Mouse (Mus musculus) myocyte (in vitro differentiated cells): Measurements from ENCODE around the gene Selenon.

Experiments used
- E2F4 ChIP-seq: IDR thresholded peaks from one replicate; pipeline ENCODE4 v1.6.1; 2011; ENCODE audit warnings: mild to moderate bottlenecking, control low read depth, moderate library complexity; ENCODE audit not compliant: insufficient read depth
- MYOD1 ChIP-seq, 3 experiments: IDR thresholded peaks; one replicate each; pipeline ENCODE4 v1.6.1; 2011; ENCODE audit warnings: control low read depth in 2 of 3, low read depth in 2 of 3, mild to moderate bottlenecking in 2 of 3, moderate library complexity in 1 of 3; ENCODE audit not compliant: insufficient read length in 2 of 3, control insufficient read depth in 1 of 3
- POLR2A ChIP-seq: IDR thresholded peaks from one replicate; pipeline ENCODE4 v1.6.1; 2011; ENCODE audit warnings: low read depth, mild to moderate bottlenecking, control low read depth, moderate library complexity; ENCODE audit not compliant: insufficient read length
- POLR2AphosphoS2 ChIP-seq: IDR thresholded peaks from one replicate; pipeline ENCODE4 v1.6.1; 2011; ENCODE audit warnings: low read depth, control low read depth; ENCODE audit not compliant: insufficient read length
- SRF ChIP-seq: IDR thresholded peaks from one replicate; pipeline ENCODE4 v1.6.1; 2011; ENCODE audit warnings: low read depth; ENCODE audit not compliant: control insufficient read depth, insufficient read length
- TCF12 ChIP-seq: IDR thresholded peaks from one replicate; pipeline ENCODE4 v1.6.1; 2011; ENCODE audit warnings: mild to moderate bottlenecking, control low read depth; ENCODE audit not compliant: poor library complexity, insufficient read depth, severe bottlenecking
- USF1 ChIP-seq: IDR thresholded peaks from one replicate; pipeline ENCODE4 v1.6.1; 2011; ENCODE audit warnings: low read depth, mild to moderate bottlenecking, control low read depth, moderate library complexity

GRCm38 (mm10) chr4:134586631-134587030 lies 34.7 kb upstream of the Selenon start:
- TF ChIP-seq SRF (no peak), POLR2AphosphoS2 (no peak), E2F4 (no peak), POLR2A (no peak), TCF12 (no peak), USF1 (no peak), MYOD1 (IDR thresholded peaks at IDR 0.05; ENCODE audit: control insufficient read depth in 1 of 3, insufficient read length in 2 of 3, low read depth in 2 of 3) (no peak)
